Mouse (Mus musculus): ENCODE results near the gene Cd40lg. TPM values are rescaled to one million over a fixed set of nuclear protein-coding genes. Genes with fewer than 3 reads are reported as not detected.

The Cd40lg gene
- polyA plus RNA-seq, 1 experiment from 2014 or later, result not detected

- no peak overlapping the region for H3K9ac ChIP-seq
- no peak for ATAC-seq (ENCODE audit: insufficient read depth)
- TF ChIP-seq CTCF (IDR thresholded peaks at IDR 0.05; ENCODE audit: low read depth), result peak; percentile 41
- H3K4me2 ChIP-seq, result no peak overlapping the region
- H3K27me3 ChIP-seq (ENCODE audit: insufficient read depth, low read length), result no peaks in the 10 kb centered on the region
- DNase-seq, result no peak
- no peaks in the 10 kb centered on the region for H3K9me3 ChIP-seq (ENCODE audit: low read depth, low read length)
- no peak overlapping the region for H3K4me3 ChIP-seq (ENCODE audit: low read depth, low read length)
- no peaks in the 10 kb centered on the region for H3K36me3 ChIP-seq (ENCODE audit: insufficient read depth)
- 49% methylated on average over 2 of the region's 2 CpGs for WGBS
- no peak overlapping the region for H3K27ac ChIP-seq (ENCODE audit: low read depth)
- H3K4me1 ChIP-seq (ENCODE audit: insufficient read depth), result no peaks in the 10 kb centered on the region
These were observed 48.8 kb downstream of the Cd40lg start for GRCm38 (mm10) chrX:57260744-57261143.

GRCm38 (mm10) chrX:57263515-57263914 lies 51.6 kb downstream of the Cd40lg start:
- WGBS, result 58% methylated on average over 4 of the region's 4 CpGs
- Histone ChIP-seq H3K4me2 (no peak overlapping the region), H3K27ac (ENCODE audit: low read depth) (no peak overlapping the region), H3K4me1 (ENCODE audit: insufficient read depth) (no peaks in the 10 kb centered on the region), H3K9me3 (ENCODE audit: low read depth, low read length) (no peaks in the 10 kb centered on the region), H3K27me3 (ENCODE audit: insufficient read depth, low read length) (no peaks in the 10 kb centered on the region), H3K4me3 (ENCODE audit: low read depth, low read length) (no peak overlapping the region), H3K36me3 (ENCODE audit: insufficient read depth) (no peaks in the 10 kb centered on the region), H3K9ac (no peak overlapping the region)
- DNase-seq (no peak), ATAC-seq (ENCODE audit: insufficient read depth) (no peak)
- TF ChIP-seq CTCF (IDR thresholded peaks at IDR 0.05; ENCODE audit: low read depth), result no peak

Other genes starting within 250 kb of the Cd40lg start
- gene Brs3, start 169.1 kb upstream of the Cd40lg start, polyA plus RNA-seq (2014; fragmentation: Nextera tagmentation; extraction: Ambion mirVana), result not detected in 2 replicates
- gene Htatsf1, start 158.6 kb upstream of the Cd40lg start, polyA plus RNA-seq (2014; fragmentation: Nextera tagmentation; extraction: Ambion mirVana), result 75.0 and 77.5 TPM in 2 replicates
- gene Vgll1, start 124.0 kb upstream of the Cd40lg start, polyA plus RNA-seq (2014; fragmentation: Nextera tagmentation; extraction: Ambion mirVana), result 0.22 TPM in 1 of 2 replicates, not detected in the other
- gene Arhgef6, start 126.6 kb downstream of the Cd40lg start, polyA plus RNA-seq (2014; fragmentation: Nextera tagmentation; extraction: Ambion mirVana), result 19.4 and 27.9 TPM in 2 replicates
- gene Rbmx, start 180.9 kb downstream of the Cd40lg start, polyA plus RNA-seq (2014; fragmentation: Nextera tagmentation; extraction: Ambion mirVana), result 156 and 165 TPM in 2 replicates
- not detected in 2 replicates for gene Gm364, start 197.0 kb downstream of the Cd40lg start, polyA plus RNA-seq (2014; fragmentation: Nextera tagmentation; extraction: Ambion mirVana)